Mouse (Mus musculus) hindlimb bud, embryonic 11.5 days (tissue): ENCODE measurements around the gene Cltc.

Source experiments
- DNase-seq: peaks from one replicate; pipeline ENCODE4 v3.0.0-alpha.2; 2012; ENCODE audit warnings: low read depth, low spot score; ENCODE audit errors: extremely low spot score

Gene Cltc

GRCm38 (mm10) chr11:86684126-86685012 lies 73.0 kb downstream of the Cltc start:
- no peak for DNase-seq

GRCm38 (mm10) chr11:86683395-86684125 lies 73.8 kb downstream of the Cltc start, which contains the start of the genes Vmp1 and Ptrh2:
Gene Vmp1, minus strand, starts transcription at chr11:86683836.
Gene Ptrh2, plus strand, starts transcription at chr11:86683985.
- peak; percentile 92 for DNase-seq

GRCm38 (mm10) chr11:86682861-86683260 lies 74.5 kb downstream of the Cltc start:
- no peak for DNase-seq

- DNase-seq, result no peak
Observed at GRCm38 (mm10) chr11:86681423-86681822, 75.9 kb downstream of the Cltc start.

GRCm38 (mm10) chr11:86680729-86681128 lies 76.6 kb downstream of the Cltc start:
- no peak for DNase-seq

GRCm38 (mm10) chr11:86678957-86679356 lies 78.4 kb downstream of the Cltc start:
- no peak for DNase-seq

GRCm38 (mm10) chr11:86675520-86675919 lies 81.8 kb downstream of the Cltc start:
- DNase-seq, result no peak

GRCm38 (mm10) chr11:86672772-86673171 lies 84.6 kb downstream of the Cltc start:
- DNase-seq, result no peak

- DNase-seq, result no peak
Observed at GRCm38 (mm10) chr11:86671041-86671675, 86.2 kb downstream of the Cltc start.

- no peak for DNase-seq
Observed at GRCm38 (mm10) chr11:86668169-86668568, 89.2 kb downstream of the Cltc start.

GRCm38 (mm10) chr11:86667553-86667952 lies 89.8 kb downstream of the Cltc start:
- DNase-seq, result no peak

- DNase-seq, result no peak
Observed at GRCm38 (mm10) chr11:86664406-86664805, 93.0 kb downstream of the Cltc start.

GRCm38 (mm10) chr11:86663977-86664376 lies 93.4 kb downstream of the Cltc start:
- no peak for DNase-seq

- no peak for DNase-seq
Observed at GRCm38 (mm10) chr11:86662986-86663895, 94.1 kb downstream of the Cltc start.

- DNase-seq, result no peak
Observed at GRCm38 (mm10) chr11:86657863-86658262, 99.5 kb downstream of the Cltc start.

GRCm38 (mm10) chr11:86656849-86657567 lies 100.4 kb downstream of the Cltc start:
- no peak for DNase-seq

GRCm38 (mm10) chr11:86655671-86656070 lies 101.7 kb downstream of the Cltc start:
- peak; percentile 14 for DNase-seq

GRCm38 (mm10) chr11:86654096-86654495 lies 103.3 kb downstream of the Cltc start:
- no peak for DNase-seq

GRCm38 (mm10) chr11:86653446-86653845 lies 103.9 kb downstream of the Cltc start:
- peak; percentile 42 for DNase-seq

- no peak for DNase-seq
Observed at GRCm38 (mm10) chr11:86652578-86652979, 104.8 kb downstream of the Cltc start.
